In genomic region chr3:124613287-124613686, GRCm38 (mm10) we compare ENCODE assay signal across 20 mouse cellular contexts. TPM values are rescaled to one million over a fixed set of nuclear protein-coding genes. Genes with fewer than 3 reads are reported as not detected.
DNase-seq lines count a peak whose midpoint lies in the region; ATAC-seq lines count a peak whose summit lies in the region.
"Had no signal": no experiment of that assay in that cellular context is flagged by ENCODE, and none has a peak within 500 bp of the region (broad histone marks: within the 10 kb centered on the region; RNA-seq: fewer than 3 reads in every experiment).

No protein-coding gene starts in this region.

- no peak overlapping the region for H3K9ac ChIP-seq in embryonic facial prominence, embryonic 14.5 days (ENCODE audit: low read depth, low read length)
- no peak overlapping the region for H3K9ac ChIP-seq in neural tube, embryonic 15.5 days (replicated peaks)
- H3K9ac ChIP-seq: heart, embryonic 13.5 days; intestine, embryonic 15.5 days; liver, embryonic 14.5 days; midbrain, embryonic 12.5 days had no signal

- no peaks in the 10 kb centered on the region for H3K36me3 ChIP-seq in embryonic facial prominence, embryonic 14.5 days (ENCODE audit: control insufficient read depth, insufficient read depth, low read length)
- H3K36me3 ChIP-seq in embryonic facial prominence, embryonic 10.5 days (replicated peaks) = no peaks in the 10 kb centered on the region
- no peaks in the 10 kb centered on the region for H3K36me3 ChIP-seq in neural tube, embryonic 15.5 days
- H3K36me3 ChIP-seq: heart, embryonic 13.5 days; intestine, embryonic 15.5 days; midbrain, embryonic 12.5 days had no signal

- no peaks in the 10 kb centered on the region for H3K4me1 ChIP-seq in embryonic facial prominence, embryonic 14.5 days (ENCODE audit: control insufficient read depth, insufficient read depth, low read length)
- H3K4me1 ChIP-seq in embryonic facial prominence, embryonic 10.5 days = no peaks in the 10 kb centered on the region
- no peaks in the 10 kb centered on the region for H3K4me1 ChIP-seq in neural tube, embryonic 15.5 days
- H3K4me1 ChIP-seq: heart, embryonic 13.5 days; intestine, embryonic 15.5 days; midbrain, embryonic 12.5 days had no signal

- peak; percentile 4 for DNase-seq in embryonic facial prominence, embryonic 14.5 days (ENCODE audit: low spot score)
- no peak for DNase-seq in embryonic facial prominence, embryonic 10.5 days (ENCODE audit: low spot score)
- peak; percentile 47 to 49 for DNase-seq in right cerebral cortex, adult 2 months (ENCODE audit: low spot score in 2 of 2)
- DNase-seq in right cerebral cortex, postnatal 4 days = no peak
- DNase-seq in left cerebral cortex, adult 18-20 months (ENCODE audit: low spot score in 2 of 2) = peak; percentile 30 to 45
- peak; percentile 90 for DNase-seq in telencephalon, adult 2 months (ENCODE audit: low read depth, low spot score)
- no peak for DNase-seq in lung, postnatal 10 days
- DNase-seq: adrenal gland, postnatal 36 days; gastrocnemius, postnatal 14 days; lung, postnatal 14 days had no signal

- H3K9me3 ChIP-seq in embryonic facial prominence, embryonic 14.5 days (ENCODE audit: control insufficient read depth, low read length) = no peaks in the 10 kb centered on the region
- H3K9me3 ChIP-seq in embryonic facial prominence, embryonic 10.5 days = 0 out of 2 replicates have a peak, but pooled peaks cover 4% of the 10 kb centered on the region
- no peaks in the 10 kb centered on the region for H3K9me3 ChIP-seq in neural tube, embryonic 15.5 days (replicated peaks)
- H3K9me3 ChIP-seq: intestine, embryonic 15.5 days; midbrain, embryonic 12.5 days had no signal

- 43% methylated on average over 1 of the region's 1 CpGs for WGBS in embryonic facial prominence, embryonic 14.5 days
- 73% methylated on average over 1 of the region's 1 CpGs for WGBS in embryonic facial prominence, embryonic 10.5 days
- WGBS in neural tube, embryonic 15.5 days = 35% methylated on average over 1 of the region's 1 CpGs

- H3K4me3 ChIP-seq in embryonic facial prominence, embryonic 14.5 days (ENCODE audit: low read depth, low read length) = no peak overlapping the region
- no peak overlapping the region for H3K4me3 ChIP-seq in embryonic facial prominence, embryonic 10.5 days
- H3K4me3 ChIP-seq in neural tube, embryonic 15.5 days (replicated peaks) = no peak overlapping the region
- H3K4me3 ChIP-seq: heart, embryonic 13.5 days; intestine, embryonic 15.5 days; midbrain, embryonic 12.5 days had no signal

- no peak overlapping the region for H3K27ac ChIP-seq in embryonic facial prominence, embryonic 14.5 days (replicated peaks; ENCODE audit: low read depth, low read length)
- H3K27ac ChIP-seq in embryonic facial prominence, embryonic 10.5 days (replicated peaks) = no peak overlapping the region
- H3K27ac ChIP-seq in neural tube, embryonic 15.5 days (replicated peaks) = no peak overlapping the region
- H3K27ac ChIP-seq: heart, embryonic 13.5 days; intestine, embryonic 15.5 days; liver, embryonic 14.5 days; midbrain, embryonic 12.5 days had no signal

- H3K27me3 ChIP-seq in embryonic facial prominence, embryonic 14.5 days (replicated peaks; ENCODE audit: control insufficient read depth, insufficient read depth, low read length) = no peaks in the 10 kb centered on the region
- no peaks in the 10 kb centered on the region for H3K27me3 ChIP-seq in embryonic facial prominence, embryonic 10.5 days (replicated peaks; ENCODE audit: low read depth, poor library complexity, severe bottlenecking)
- H3K27me3 ChIP-seq in neural tube, embryonic 15.5 days (replicated peaks) = no peaks in the 10 kb centered on the region
- H3K27me3 ChIP-seq: heart, embryonic 13.5 days; intestine, embryonic 15.5 days; midbrain, embryonic 12.5 days had no signal

- no peak overlapping the region for H3K4me2 ChIP-seq in embryonic facial prominence, embryonic 14.5 days (ENCODE audit: low read depth, low read length)
- no peak overlapping the region for H3K4me2 ChIP-seq in neural tube, embryonic 15.5 days
- H3K4me2 ChIP-seq: heart, embryonic 13.5 days; intestine, embryonic 15.5 days; midbrain, embryonic 12.5 days had no signal

- ATAC-seq in embryonic facial prominence, embryonic 14.5 days (ENCODE audit: low read depth) = 0 out of 2 replicates have a peak, but pooled peaks have one; percentile 2
- ATAC-seq in neural tube, embryonic 15.5 days (ENCODE audit: low FRiP score) = no peak
- ATAC-seq: intestine, embryonic 15.5 days had no signal

RNA-seq across cellular contexts. Expression of gene 1700003H04Rik, which starts 32.4 kb away (rescaled TPM):
- polyA plus RNA-seq in embryonic facial prominence, embryonic 14.5 days (2014; fragmentation: Nextera tagmentation; extraction: Ambion mirVana) = not detected in 2 replicates
- not detected in 2 replicates for polyA plus RNA-seq in embryonic facial prominence, embryonic 10.5 days (2016; fragmentation: Nextera tagmentation; extraction: Ambion mirVana)
- not detected for total RNA-seq in left cerebral cortex, adult 18-20 months (2021)
- not detected in 2 replicates for polyA plus RNA-seq in neural tube, embryonic 15.5 days (2015; fragmentation: Nextera tagmentation; extraction: Ambion mirVana)
- total RNA-seq: adrenal gland, postnatal 36 days; gastrocnemius, postnatal 14 days; hematopoietic stem cell, adult 5-6 weeks had no signal
- polyA plus RNA-seq: cortical plate, adult 2 months; heart, embryonic 13.5 days; intestine, embryonic 15.5 days; kidney, embryonic 16.5 days; limb, embryonic 11.5 days; liver, embryonic 14.5 days; midbrain, embryonic 12.5 days; neural tube, embryonic 11.5 days had no signal

Comparison
In these comparisons a context has a peak if more than half of its experiments do, and no peak if none do; other contexts are left out.
1. DNase-seq: peak in embryonic facial prominence, embryonic 14.5 days (single experiment), right cerebral cortex, adult 2 months (2 of 2), left cerebral cortex, adult 18-20 months (2 of 2) and telencephalon, adult 2 months (single experiment); none in embryonic facial prominence, embryonic 10.5 days (single experiment), right cerebral cortex, postnatal 4 days (single experiment) and lung, postnatal 10 days (single experiment).